8 mouse cellular contexts compared by ENCODE assay signal in the genomic region with DNA sequence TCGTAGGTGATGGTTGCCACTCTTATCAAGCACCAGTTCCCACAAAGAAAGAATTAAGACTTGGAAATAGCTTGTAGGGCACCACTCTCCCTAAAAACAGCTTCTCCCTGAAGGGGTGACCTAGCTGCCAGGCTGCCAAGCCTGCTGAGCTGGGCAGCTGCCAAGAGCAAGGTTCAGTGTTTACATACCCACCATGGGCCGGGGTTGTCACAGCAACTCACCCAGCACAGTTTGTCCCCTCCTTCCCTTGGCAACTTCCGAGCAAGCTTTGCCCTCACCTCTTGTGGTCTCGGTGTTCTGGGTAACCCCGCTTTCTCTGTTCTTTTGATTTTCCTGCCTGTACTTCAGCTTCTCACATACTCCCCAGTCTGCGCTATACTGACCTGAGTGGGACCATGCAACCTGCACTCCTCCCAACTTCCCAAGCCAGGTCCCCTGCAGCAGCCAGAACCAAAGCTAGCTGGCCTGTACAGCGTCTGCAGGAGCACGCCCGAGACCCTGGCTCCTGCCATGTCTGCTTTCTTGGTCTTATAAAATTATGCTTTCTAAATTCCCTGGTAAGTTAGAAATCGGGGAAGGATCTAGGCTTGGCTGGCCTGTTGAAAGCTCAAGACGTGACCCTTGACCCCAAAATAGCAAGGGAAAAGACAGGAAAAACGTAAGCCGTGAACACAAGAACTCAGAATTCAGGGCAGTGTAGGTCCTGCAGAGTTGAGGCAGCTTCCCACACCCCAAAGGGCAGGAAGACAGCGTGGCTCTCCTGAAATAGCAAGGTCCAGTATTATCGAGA. TPM values are rescaled to one million over a fixed set of nuclear protein-coding genes. Genes with fewer than 3 reads are reported as not detected.
DNase-seq lines count a peak whose midpoint lies in the region; ATAC-seq and TF ChIP-seq lines count a peak whose summit lies in the region.
"Had no signal": no experiment of that assay in that cellular context is flagged by ENCODE, and none has a peak within 500 bp of the region (broad histone marks: within the 10 kb centered on the region; RNA-seq: fewer than 3 reads in every experiment).

No protein-coding gene starts in this region.

- H3K9me3 ChIP-seq in heart, embryonic 15.5 days (replicated peaks): no peaks in the 10 kb centered on the region
- H3K9me3 ChIP-seq in stomach, postnatal 0 days (ENCODE audit: control insufficient read depth, low read length): no peaks in the 10 kb centered on the region
- H3K9me3 ChIP-seq: limb, embryonic 15.5 days had no signal

- peaks cover 18% of the 10 kb centered on the region for H3K4me1 ChIP-seq in heart, embryonic 15.5 days (replicated peaks)
- 0 out of 2 replicates have a peak, but pooled peaks cover 2% of the 10 kb centered on the region for H3K4me1 ChIP-seq in stomach, postnatal 0 days (replicated peaks; ENCODE audit: control insufficient read depth, insufficient read depth)

- peak; percentile 73 for ATAC-seq in heart, embryonic 15.5 days (replicated peaks; ENCODE audit: insufficient number of reproducible peaks, insufficient read depth, low FRiP score, low read depth)
- ATAC-seq in stomach, postnatal 0 days (ENCODE audit: low FRiP score, low TSS enrichment): peak; percentile 82

- H3K27me3 ChIP-seq in heart, embryonic 15.5 days: no peaks in the 10 kb centered on the region
- no peaks in the 10 kb centered on the region for H3K27me3 ChIP-seq in stomach, postnatal 0 days (ENCODE audit: control insufficient read depth, insufficient read depth, low read length)
- H3K27me3 ChIP-seq: limb, embryonic 15.5 days had no signal

- H3K27ac ChIP-seq in heart, embryonic 15.5 days: peak overlapping the region; percentile 73
- H3K27ac ChIP-seq in stomach, postnatal 0 days (replicated peaks): peak overlapping the region; percentile 46

- TF ChIP-seq EP300 in stomach, postnatal 0 days (optimal IDR thresholded peaks at IDR 0.05): no peak

- DNase-seq in ovary, adult 18-20 months (ENCODE audit: low spot score): peak; percentile 76
- no peak for DNase-seq in ovary, postnatal 10 days (ENCODE audit: low spot score)
- peak; percentile 68 to 72 for DNase-seq in cerebellum, adult 18-20 months
- DNase-seq in kidney, postnatal 25 days: peak; percentile 93 to 98
- DNase-seq in lung, postnatal 4 days: peak; percentile 82 to 90
- DNase-seq in stomach, postnatal 0 days (ENCODE audit: low spot score): peak; percentile 86

- 66% methylated on average over 15 of the region's 15 CpGs for WGBS in heart, embryonic 15.5 days
- 52% methylated on average over 15 of the region's 15 CpGs for WGBS in stomach, postnatal 0 days

- no peak overlapping the region for H3K4me2 ChIP-seq in heart, embryonic 15.5 days
- H3K4me2 ChIP-seq in stomach, postnatal 0 days (replicated peaks; ENCODE audit: low read depth): no peak overlapping the region
- H3K4me2 ChIP-seq: limb, embryonic 15.5 days had no signal

- no peak for TF ChIP-seq CTCF in stomach, postnatal 0 days (IDR thresholded peaks at IDR 0.05; ENCODE audit: low read depth)

- H3K4me3 ChIP-seq in heart, embryonic 15.5 days: no peak overlapping the region
- H3K4me3 ChIP-seq in stomach, postnatal 0 days (ENCODE audit: low read depth, low read length): no peak overlapping the region
- H3K4me3 ChIP-seq: limb, embryonic 15.5 days had no signal

- H3K9ac ChIP-seq in heart, embryonic 15.5 days: no peak overlapping the region
- 0 out of 2 replicates have a peak overlapping the region, but pooled peaks have one; percentile 5 for H3K9ac ChIP-seq in stomach, postnatal 0 days (ENCODE audit: low read length)
- H3K9ac ChIP-seq: limb, embryonic 15.5 days had no signal

- no peaks in the 10 kb centered on the region for H3K36me3 ChIP-seq in heart, embryonic 15.5 days
- 0 out of 2 replicates have a peak, but pooled peaks cover 4% of the 10 kb centered on the region for H3K36me3 ChIP-seq in stomach, postnatal 0 days (ENCODE audit: control insufficient read depth, insufficient read depth, low read length)

RNA-seq across cellular contexts. Expression of gene Emg1, which starts 17.6 kb away (rescaled TPM):
- 108 and 121 TPM in 2 replicates for polyA plus RNA-seq in heart, embryonic 15.5 days (2015; fragmentation: Nextera tagmentation; extraction: Ambion mirVana)
- polyA plus RNA-seq in stomach, postnatal 0 days (2015; fragmentation: Nextera tagmentation; extraction: Ambion mirVana): 93.9 and 94.8 TPM in 2 replicates

RNA-seq across cellular contexts. Expression of gene Phb2, which starts 17.8 kb away (rescaled TPM):
- 307 and 324 TPM in 2 replicates for polyA plus RNA-seq in heart, embryonic 15.5 days (2015; fragmentation: Nextera tagmentation; extraction: Ambion mirVana)
- 230 and 237 TPM in 2 replicates for polyA plus RNA-seq in stomach, postnatal 0 days (2015; fragmentation: Nextera tagmentation; extraction: Ambion mirVana)

RNA-seq across cellular contexts. Expression of gene Lpcat3, which starts 31.5 kb away (rescaled TPM):
- 41.0 and 53.6 TPM in 2 replicates for polyA plus RNA-seq in heart, embryonic 15.5 days (2015; fragmentation: Nextera tagmentation; extraction: Ambion mirVana)
- 78.8 and 79.6 TPM in 2 replicates for polyA plus RNA-seq in stomach, postnatal 0 days (2015; fragmentation: Nextera tagmentation; extraction: Ambion mirVana)

RNA-seq across cellular contexts. Expression of gene Ptpn6, which starts 44.2 kb away (rescaled TPM):
- polyA plus RNA-seq in heart, embryonic 15.5 days (2015; fragmentation: Nextera tagmentation; extraction: Ambion mirVana): 5.6 and 21.1 TPM in 2 replicates
- polyA plus RNA-seq in stomach, postnatal 0 days (2015; fragmentation: Nextera tagmentation; extraction: Ambion mirVana): 13.1 and 15.8 TPM in 2 replicates

RNA-seq across cellular contexts. Expression of gene Grcc10, which starts 46.8 kb away (rescaled TPM):
- polyA plus RNA-seq in heart, embryonic 15.5 days (2015; fragmentation: Nextera tagmentation; extraction: Ambion mirVana): 387 and 416 TPM in 2 replicates
- polyA plus RNA-seq in stomach, postnatal 0 days (2015; fragmentation: Nextera tagmentation; extraction: Ambion mirVana): 292 and 310 TPM in 2 replicates
